Mouse (Mus musculus): ENCODE results near the gene a. TPM values are rescaled to one million over a fixed set of nuclear protein-coding genes. Genes with fewer than 3 reads are reported as not detected.
A peak's percentile ranks its signal among the peaks of the same experiment; 100 is the strongest.

a gene
- polyA plus RNA-seq, 1 experiment from 2014 or later, result 0.32 TPM

GRCm38 (mm10) chr2:154813426-154813825 lies 22.2 kb downstream of the a start:
- 94% methylated on average over 2 of the region's 2 CpGs for WGBS
- H3K4me2 ChIP-seq, result no peak overlapping the region

GRCm38 (mm10) chr2:154817089-154817488 lies 25.9 kb downstream of the a start:
- Histone ChIP-seq H3K36me3 (no peaks in the 10 kb centered on the region), H3K4me2 (no peak overlapping the region), H3K4me1 (peaks cover 69% of the 10 kb centered on the region), H3K27me3 (replicated peaks) (no peaks in the 10 kb centered on the region), H3K27ac (replicated peaks) (no peak overlapping the region), H3K9ac (no peak overlapping the region), H3K4me3 (no peak overlapping the region), H3K9me3 (no peaks in the 10 kb centered on the region)
- 63% methylated on average over 3 of the region's 3 CpGs for WGBS
- no peak for ATAC-seq (ENCODE audit: extremely low read depth, insufficient number of reproducible peaks, low FRiP score, low TSS enrichment)

More at GRCm38 (mm10) chr2:154813426-154813825, 22.2 kb downstream of the a start:
- Histone ChIP-seq H3K9me3 (no peaks in the 10 kb centered on the region), H3K9ac (no peak overlapping the region), H3K27ac (replicated peaks) (no peak overlapping the region), H3K36me3 (no peaks in the 10 kb centered on the region), H3K4me3 (no peak overlapping the region), H3K4me1 (peaks cover 69% of the 10 kb centered on the region), H3K27me3 (replicated peaks) (no peaks in the 10 kb centered on the region)
- no peak for ATAC-seq (ENCODE audit: extremely low read depth, insufficient number of reproducible peaks, low FRiP score, low TSS enrichment)

- Histone ChIP-seq H3K27me3 (replicated peaks) (no peaks in the 10 kb centered on the region), H3K9ac (no peak overlapping the region), H3K4me3 (no peak overlapping the region), H3K27ac (replicated peaks) (no peak overlapping the region), H3K9me3 (no peaks in the 10 kb centered on the region), H3K4me2 (no peak overlapping the region), H3K36me3 (peaks cover 4% of the 10 kb centered on the region; the same call in 1 of the 2 replicates), H3K4me1 (peaks cover 64% of the 10 kb centered on the region)
- 10% methylated on average over 1 of the region's 1 CpGs for WGBS
- ATAC-seq (ENCODE audit: extremely low read depth, insufficient number of reproducible peaks, low FRiP score, low TSS enrichment), result no peak
These were observed 26.6 kb downstream of the a start for GRCm38 (mm10) chr2:154817788-154818187.

- H3K36me3 ChIP-seq, result peaks cover 4% of the 10 kb centered on the region; the same call in 1 of the 2 replicates
- H3K4me3 ChIP-seq, result no peak overlapping the region
- no peak overlapping the region for H3K4me2 ChIP-seq
- H3K27ac ChIP-seq (replicated peaks), result no peak overlapping the region
- no peak overlapping the region for H3K9ac ChIP-seq
- no peak for ATAC-seq (ENCODE audit: extremely low read depth, insufficient number of reproducible peaks, low FRiP score, low TSS enrichment)
- no peaks in the 10 kb centered on the region for H3K9me3 ChIP-seq
- H3K27me3 ChIP-seq (replicated peaks), result no peaks in the 10 kb centered on the region
- WGBS, result 60% methylated on average over 1 of the region's 1 CpGs
- H3K4me1 ChIP-seq, result peaks cover 64% of the 10 kb centered on the region
These were observed 27.4 kb downstream of the a start for GRCm38 (mm10) chr2:154818599-154818998.

- H3K27ac ChIP-seq (replicated peaks), result peak overlapping the region; percentile 36; the same call in 1 of the 2 replicates
- no peaks in the 10 kb centered on the region for H3K27me3 ChIP-seq (replicated peaks)
- H3K9me3 ChIP-seq, result no peaks in the 10 kb centered on the region
- H3K9ac ChIP-seq, result no peak overlapping the region
- no peak overlapping the region for H3K4me3 ChIP-seq
- ATAC-seq (ENCODE audit: extremely low read depth, insufficient number of reproducible peaks, low FRiP score, low TSS enrichment), result no peak
- WGBS, result 49% methylated on average over 1 of the region's 1 CpGs
- H3K4me1 ChIP-seq, result peaks cover 69% of the 10 kb centered on the region
- no peak overlapping the region for H3K4me2 ChIP-seq
- H3K36me3 ChIP-seq, result peaks cover 4% of the 10 kb centered on the region; the same call in 1 of the 2 replicates
These were observed 29.1 kb downstream of the a start for GRCm38 (mm10) chr2:154820346-154820745.

- Histone ChIP-seq H3K4me2 (no peak overlapping the region), H3K27me3 (replicated peaks) (no peaks in the 10 kb centered on the region), H3K9me3 (no peaks in the 10 kb centered on the region), H3K9ac (no peak overlapping the region), H3K27ac (replicated peaks) (no peak overlapping the region), H3K4me1 (peaks cover 42% of the 10 kb centered on the region), H3K4me3 (no peak overlapping the region), H3K36me3 (peaks cover 16% of the 10 kb centered on the region)
- 76% methylated on average over 1 of the region's 1 CpGs for WGBS
- ATAC-seq (ENCODE audit: extremely low read depth, insufficient number of reproducible peaks, low FRiP score, low TSS enrichment), result no peak
These were observed 34.9 kb downstream of the a start for GRCm38 (mm10) chr2:154826054-154826538.

- 85% methylated on average over 4 of the region's 4 CpGs for WGBS
- no peak for ATAC-seq (ENCODE audit: extremely low read depth, insufficient number of reproducible peaks, low FRiP score, low TSS enrichment)
- no peak overlapping the region for H3K4me3 ChIP-seq
- no peaks in the 10 kb centered on the region for H3K27me3 ChIP-seq (replicated peaks)
- peaks cover 12% of the 10 kb centered on the region for H3K36me3 ChIP-seq
- no peaks in the 10 kb centered on the region for H3K9me3 ChIP-seq
- no peak overlapping the region for H3K4me2 ChIP-seq
- H3K27ac ChIP-seq (replicated peaks), result no peak overlapping the region
- H3K4me1 ChIP-seq, result peaks cover 44% of the 10 kb centered on the region
- no peak overlapping the region for H3K9ac ChIP-seq
These were observed 36.3 kb downstream of the a start for GRCm38 (mm10) chr2:154827521-154827920.

GRCm38 (mm10) chr2:154832471-154832870 lies 41.3 kb downstream of the a start:
- Histone ChIP-seq H3K27ac (replicated peaks) (no peak overlapping the region), H3K4me3 (no peak overlapping the region), H3K9ac (no peak overlapping the region), H3K36me3 (peaks cover 9% of the 10 kb centered on the region), H3K27me3 (replicated peaks) (no peaks in the 10 kb centered on the region), H3K4me1 (peaks cover 47% of the 10 kb centered on the region), H3K4me2 (no peak overlapping the region), H3K9me3 (peaks cover 6% of the 10 kb centered on the region; the same call in 1 of the 2 replicates)
- 48% methylated on average over 4 of the region's 4 CpGs for WGBS
- ATAC-seq (ENCODE audit: extremely low read depth, insufficient number of reproducible peaks, low FRiP score, low TSS enrichment), result no peak

- H3K4me2 ChIP-seq, result no peak overlapping the region
- 93% methylated on average over 6 of the region's 6 CpGs for WGBS
- no peak overlapping the region for H3K27ac ChIP-seq (replicated peaks)
These were observed 43.1 kb downstream of the a start for GRCm38 (mm10) chr2:154834149-154834865.

GRCm38 (mm10) chr2:154836537-154836936 lies 45.3 kb downstream of the a start:
- Histone ChIP-seq H3K4me3 (no peak overlapping the region), H3K9ac (no peak overlapping the region), H3K27me3 (replicated peaks) (no peaks in the 10 kb centered on the region), H3K4me1 (peaks cover 23% of the 10 kb centered on the region), H3K27ac (replicated peaks) (no peak overlapping the region), H3K4me2 (no peak overlapping the region), H3K9me3 (peaks cover 25% of the 10 kb centered on the region), H3K36me3 (peaks cover 29% of the 10 kb centered on the region)
- no peak for ATAC-seq (ENCODE audit: extremely low read depth, insufficient number of reproducible peaks, low FRiP score, low TSS enrichment)
- 85% methylated on average over 2 of the region's 2 CpGs for WGBS

More at GRCm38 (mm10) chr2:154834149-154834865, 43.1 kb downstream of the a start:
- Histone ChIP-seq H3K27me3 (replicated peaks) (no peaks in the 10 kb centered on the region), H3K4me1 (peaks cover 44% of the 10 kb centered on the region), H3K36me3 (peaks cover 16% of the 10 kb centered on the region), H3K9me3 (peaks cover 11% of the 10 kb centered on the region; the same call in 1 of the 2 replicates), H3K9ac (no peak overlapping the region), H3K4me3 (no peak overlapping the region)
- no peak for ATAC-seq (ENCODE audit: extremely low read depth, insufficient number of reproducible peaks, low FRiP score, low TSS enrichment)

GRCm38 (mm10) chr2:154848086-154848485 lies 56.9 kb downstream of the a start:
- Histone ChIP-seq H3K9me3 (no peaks in the 10 kb centered on the region; the same call in 1 of the 2 replicates), H3K36me3 (peaks cover 25% of the 10 kb centered on the region), H3K27ac (replicated peaks) (no peak overlapping the region), H3K4me1 (peaks cover 13% of the 10 kb centered on the region), H3K4me2 (no peak overlapping the region), H3K9ac (no peak overlapping the region), H3K27me3 (replicated peaks) (no peaks in the 10 kb centered on the region), H3K4me3 (no peak overlapping the region)
- ATAC-seq (ENCODE audit: extremely low read depth, insufficient number of reproducible peaks, low FRiP score, low TSS enrichment), result no peak

- 91% methylated on average over 1 of the region's 1 CpGs for WGBS
- H3K9ac ChIP-seq, result no peak overlapping the region
- ATAC-seq (ENCODE audit: extremely low read depth, insufficient number of reproducible peaks, low FRiP score, low TSS enrichment), result no peak
- peaks cover 31% of the 10 kb centered on the region for H3K4me1 ChIP-seq
- no peak overlapping the region for H3K27ac ChIP-seq (replicated peaks)
- H3K4me3 ChIP-seq, result no peak overlapping the region
- H3K9me3 ChIP-seq, result no peaks in the 10 kb centered on the region; the same call in 1 of the 2 replicates
- peaks cover 42% of the 10 kb centered on the region for H3K36me3 ChIP-seq
- no peaks in the 10 kb centered on the region for H3K27me3 ChIP-seq (replicated peaks)
- no peak overlapping the region for H3K4me2 ChIP-seq
These were observed 64.2 kb downstream of the a start for GRCm38 (mm10) chr2:154855383-154855782.

All from heart, embryonic 13.5 days (tissue).